Mouse (Mus musculus): ENCODE results near the gene Stx4a.
"Not testable (repeated sequence)": the region's sequence is repeated elsewhere in the genome, so short reads cannot be mapped to it uniquely, and the experiment has no call there.

Gene Stx4a

GRCm38 (mm10) chr7:127867641-127868040 is 43.5 kb downstream of the Stx4a start:
- in situ Hi-C loops (cut with MboI, MseI) = loop anchor here (5.0 kb wide), 1 partner anchor 60 kb away; no protein-coding TSS in a partner anchor

- in situ Hi-C loops (cut with MboI, MseI) = loop anchor here (5.0 kb wide), 1 partner anchor 62 kb away; no protein-coding TSS in a partner anchor
Measured at GRCm38 (mm10) chr7:127869149-127869810, 45.2 kb downstream of the Stx4a start.

GRCm38 (mm10) chr7:127870136-127870821 is 46.2 kb downstream of the Stx4a start:
- in situ Hi-C loops (cut with MboI, MseI) = no loop called here

DNA sequence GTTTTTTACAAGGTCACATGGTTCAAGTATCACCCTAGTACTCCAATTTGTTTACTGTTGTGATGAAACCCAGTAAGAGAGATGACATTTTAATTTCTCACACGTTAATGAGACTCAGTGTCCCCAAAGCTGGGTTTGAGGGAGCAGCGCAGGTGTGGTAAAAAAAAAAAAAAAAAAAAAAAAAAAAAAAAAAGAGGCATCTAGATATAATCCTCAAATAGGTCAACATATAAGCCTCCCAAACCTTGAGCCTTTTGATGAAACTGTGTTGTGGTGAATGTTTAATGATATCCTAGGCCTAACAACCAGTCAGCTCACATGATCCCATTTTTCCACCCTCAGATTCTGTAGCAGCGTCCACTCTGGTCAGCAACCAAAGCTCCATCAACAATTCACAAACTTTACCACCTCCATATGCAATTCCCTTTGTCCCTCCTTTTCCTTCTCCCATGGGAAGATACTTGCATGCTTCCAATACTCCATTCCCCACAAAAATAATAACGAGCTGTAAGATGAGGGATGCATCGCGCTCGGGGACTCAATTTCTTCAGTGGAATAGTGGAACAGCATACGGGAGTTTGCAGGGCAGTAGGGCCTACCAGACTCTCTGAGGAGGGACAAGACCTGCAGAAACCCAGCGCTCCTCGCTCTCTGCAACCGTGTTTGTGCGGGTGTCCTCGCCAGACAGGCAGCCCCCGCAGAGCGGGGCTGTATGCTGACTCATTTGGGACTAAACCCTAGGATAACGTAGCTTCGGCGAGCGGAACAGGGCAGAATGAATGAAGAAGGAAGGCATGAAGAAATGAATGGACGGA is 50.9 kb downstream of the Stx4a start:
- in situ Hi-C loops (cut with MboI, MseI) = no loop called here

- in situ Hi-C loops (cut with MboI, MseI) = no loop called here
Measured at GRCm38 (mm10) chr7:127875627-127876001, 51.5 kb downstream of the Stx4a start.

DNA sequence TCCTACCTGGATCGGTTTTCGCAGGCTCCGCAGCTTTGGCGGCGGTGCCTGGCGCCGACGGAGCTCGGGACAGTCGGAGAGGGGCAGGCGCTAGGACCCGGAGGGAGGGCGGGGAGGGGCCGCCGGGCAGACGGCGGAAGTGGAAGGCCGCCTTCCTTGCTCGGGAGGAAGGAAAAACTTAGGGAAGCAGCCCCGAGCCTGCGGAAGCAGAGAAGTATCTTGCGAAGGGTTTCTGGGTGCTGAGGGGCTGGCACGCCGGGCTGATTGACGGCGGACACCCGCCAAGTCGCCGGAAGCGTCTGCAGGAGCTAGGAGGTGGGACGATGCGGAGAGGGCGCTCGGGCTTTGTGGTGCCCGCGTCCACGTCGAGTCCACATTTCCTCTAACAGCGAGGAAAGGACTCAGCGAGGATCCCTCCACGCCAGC is 52.0 kb downstream of the Stx4a start, which contains the start of gene Zfp646:
Zfp646 (plus strand) TSS at position 181 of the 426 bp plus-strand sequence.
- in situ Hi-C loops (cut with MboI, MseI) = no loop called here

- in situ Hi-C loops (cut with MboI, MseI) = no loop called here
Measured at GRCm38 (mm10) chr7:127876467-127877348, 52.6 kb downstream of the Stx4a start, which contains the start of gene Zfp668. Gene Zfp668 (minus strand): TSS chr7:127876828.

GRCm38 (mm10) chr7:127879301-127879700 is 55.2 kb downstream of the Stx4a start:
- in situ Hi-C loops (cut with MboI, MseI) = no loop called here

- in situ Hi-C loops (cut with MboI, MseI) = no loop called here
Measured at GRCm38 (mm10) chr7:127880431-127880830, 56.3 kb downstream of the Stx4a start.

DNA sequence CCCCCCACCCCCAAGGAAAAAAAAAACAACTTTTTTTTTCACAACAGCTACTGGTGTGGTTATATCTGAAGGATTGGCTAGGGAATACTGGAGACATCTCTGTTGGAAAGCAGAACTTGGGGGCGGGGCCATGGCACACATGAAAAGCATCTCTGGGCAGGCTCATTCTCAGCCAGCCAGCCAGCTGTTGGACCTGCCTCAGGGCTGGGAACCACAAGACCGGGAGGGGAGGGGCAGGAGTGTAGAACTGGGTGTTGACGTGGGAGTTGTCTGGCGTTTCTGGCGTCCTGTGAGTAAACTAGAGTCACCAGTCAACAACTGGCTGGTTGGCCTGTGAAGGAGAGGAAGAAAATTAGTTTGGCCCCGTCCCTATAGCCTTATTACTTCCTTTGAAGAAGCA is 61.9 kb downstream of the Stx4a start:
- in situ Hi-C loops (cut with MboI, MseI) = no loop called here

GRCm38 (mm10) chr7:127886551-127886950 is 62.5 kb downstream of the Stx4a start:
- in situ Hi-C loops (cut with MboI, MseI) = no loop called here

DNA sequence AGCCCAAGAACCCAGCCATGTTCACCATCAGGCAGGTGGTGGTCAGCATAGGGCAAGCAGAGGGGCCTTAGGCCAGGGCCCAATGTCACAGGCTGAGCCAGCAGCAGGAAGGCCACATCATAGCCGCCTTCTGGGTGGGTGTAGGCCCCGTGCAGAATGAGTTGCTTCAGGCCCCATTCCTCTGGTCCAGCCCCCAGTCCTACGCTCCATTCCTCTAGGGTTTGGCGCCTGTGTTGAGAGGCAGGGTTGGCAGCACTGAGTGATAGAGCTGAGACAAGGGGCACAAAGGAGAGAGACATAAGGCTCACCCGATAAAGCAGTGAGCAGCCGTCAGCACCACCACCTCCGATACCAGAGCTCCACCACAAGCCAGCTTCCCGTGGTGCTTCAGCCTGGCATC is 63.1 kb downstream of the Stx4a start:
- in situ Hi-C loops (cut with MboI, MseI) = no loop called here

GRCm38 (mm10) chr7:127887781-127888180 is 63.7 kb downstream of the Stx4a start:
- in situ Hi-C loops (cut with MboI, MseI) = no loop called here

DNA sequence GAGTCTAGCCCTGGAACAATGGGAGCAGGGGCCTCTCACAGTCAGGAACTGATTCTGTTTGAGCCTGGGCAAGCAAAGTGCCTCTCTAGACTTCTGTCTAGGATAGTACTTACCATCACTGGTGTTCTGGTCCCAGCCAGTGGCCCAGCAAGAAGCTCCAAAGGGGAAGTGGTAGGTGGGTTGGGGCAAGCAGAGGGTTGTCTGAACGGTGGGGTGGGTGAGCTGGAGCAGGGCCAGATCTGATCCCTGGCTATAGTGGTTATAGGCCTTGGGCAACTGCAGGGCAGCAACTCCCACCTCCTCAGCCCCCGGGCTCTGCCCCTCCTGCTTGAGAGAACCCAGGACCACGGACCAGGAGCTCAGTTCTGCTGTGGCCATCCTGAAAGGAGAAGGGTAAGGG is 64.7 kb downstream of the Stx4a start:
- in situ Hi-C loops (cut with MboI, MseI) = no loop called here

DNA sequence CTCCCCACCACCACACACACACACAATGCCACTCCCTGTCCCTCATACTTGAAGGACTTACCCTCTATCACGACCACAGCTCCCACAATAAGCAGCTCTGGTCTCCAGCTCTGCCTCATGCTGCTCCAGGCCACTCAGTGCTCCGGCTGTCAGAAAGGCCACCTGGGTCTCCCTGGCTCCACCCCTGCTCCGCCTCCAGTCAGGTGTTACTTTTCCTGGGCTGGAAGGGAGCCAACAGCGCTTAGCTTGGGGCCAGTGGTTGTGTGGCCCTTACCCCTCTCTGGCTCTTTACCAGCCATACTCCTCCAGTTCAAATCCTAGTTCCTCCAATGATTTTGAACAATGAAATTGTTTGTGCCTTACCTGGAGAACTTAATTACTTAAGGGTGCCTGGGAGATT is 66.7 kb downstream of the Stx4a start, which contains the start of gene Prss53:
Prss53 (minus strand) TSS at position 173 of the 400 bp plus-strand sequence.
- in situ Hi-C loops (cut with MboI, MseI) = no loop called here

GRCm38 (mm10) chr7:127894480-127894879 is 70.4 kb downstream of the Stx4a start:
- in situ Hi-C loops (cut with MboI, MseI) = no loop called here

GRCm38 (mm10) chr7:127895442-127895841 is 71.3 kb downstream of the Stx4a start, which contains the start of the genes Gm21974 and Vkorc1:
Gene Gm21974 (minus strand): TSS chr7:127895454.
Gene Vkorc1 (minus strand): TSS chr7:127895617.
- in situ Hi-C loops (cut with MboI, MseI) = no loop called here

GRCm38 (mm10) chr7:127895891-127896290 is 71.8 kb downstream of the Stx4a start:
- in situ Hi-C loops (cut with MboI, MseI) = not testable (repeated sequence)

DNA sequence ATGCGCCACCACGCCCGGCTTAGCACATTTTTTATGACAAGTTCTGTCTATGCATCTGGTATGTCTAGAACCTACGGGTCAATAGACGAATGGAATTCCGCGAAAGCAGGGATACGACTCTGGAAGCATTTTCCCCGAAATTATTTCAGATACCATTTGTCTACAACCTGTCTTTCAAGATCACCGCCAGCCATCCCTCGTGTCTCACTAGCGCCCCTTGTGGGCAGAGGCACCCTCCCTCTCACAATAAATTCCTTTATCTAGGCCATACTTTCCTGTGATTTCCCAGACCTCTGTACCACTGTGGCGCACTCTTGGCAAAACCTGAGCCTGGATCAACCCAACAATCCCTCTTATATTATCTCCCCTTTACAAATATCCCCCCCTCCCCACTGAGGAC is 72.3 kb downstream of the Stx4a start:
- in situ Hi-C loops (cut with MboI, MseI) = no loop called here

- in situ Hi-C loops (cut with MboI, MseI) = no loop called here
Measured at GRCm38 (mm10) chr7:127897542-127897941, 73.4 kb downstream of the Stx4a start.
